Mouse (Mus musculus): ENCODE measurements around the gene Apoa4. TPM values are rescaled to one million over a fixed set of nuclear protein-coding genes. Genes with fewer than 3 reads are reported as not detected.

Gene Apoa4
- polyA plus RNA-seq, 1 experiment from 2014 or later: 91.9 TPM

GRCm38 (mm10) chr9:46229573-46230449, 10.7 kb upstream of the Apoa4 start:
- 14% methylated on average over 37 of the region's 37 CpGs for WGBS
- ATAC-seq (ENCODE audit: insufficient read depth, low FRiP score, low read depth): peak; percentile 84

DNA sequence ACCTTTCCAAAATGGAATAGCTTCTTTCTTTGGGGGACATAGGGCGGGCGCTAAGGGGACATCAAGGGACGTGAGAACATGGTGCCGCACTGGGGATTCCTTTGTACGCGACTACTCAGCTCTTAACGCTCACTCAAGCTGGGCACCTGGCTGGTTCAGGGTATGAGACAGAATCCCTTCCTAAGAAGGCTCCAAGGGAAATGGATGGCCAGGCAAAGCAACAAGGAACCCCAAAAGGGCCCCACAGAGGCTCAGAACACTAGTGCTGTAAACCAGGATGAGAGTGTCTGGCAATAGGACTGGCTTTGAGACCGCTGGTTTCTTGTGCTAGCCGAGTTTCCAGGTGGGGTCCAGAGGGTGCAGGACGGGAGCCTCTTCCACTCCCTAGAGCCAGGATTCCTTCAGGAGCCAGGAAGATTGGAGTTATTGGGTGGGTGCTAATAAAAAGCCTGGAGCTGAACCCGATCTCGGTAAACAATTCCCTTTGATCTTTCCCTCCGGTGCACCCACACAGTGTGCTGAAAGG, 10.0 kb upstream of the Apoa4 start:
- H3K4me2 ChIP-seq: peak overlapping the region; percentile 76
- no peaks in the 10 kb centered on the region for H3K36me3 ChIP-seq
- WGBS: 19% methylated on average over 13 of the region's 13 CpGs
- no peak overlapping the region for H3K27ac ChIP-seq
- ATAC-seq (ENCODE audit: insufficient read depth, low FRiP score, low read depth): no peak
- H3K4me3 ChIP-seq (replicated peaks): peak overlapping the region; percentile 40
- no peak overlapping the region for H3K9ac ChIP-seq
- H3K9me3 ChIP-seq: no peaks in the 10 kb centered on the region
- H3K4me1 ChIP-seq: peaks cover 14% of the 10 kb centered on the region
- H3K27me3 ChIP-seq (replicated peaks): no peaks in the 10 kb centered on the region

More at GRCm38 (mm10) chr9:46229573-46230449, 10.7 kb upstream of the Apoa4 start:
- Histone ChIP-seq H3K4me1 (peaks cover 14% of the 10 kb centered on the region), H3K4me3 (replicated peaks) (peak overlapping the region; percentile 40), H3K9me3 (no peaks in the 10 kb centered on the region), H3K36me3 (no peaks in the 10 kb centered on the region), H3K4me2 (peak overlapping the region; percentile 76), H3K27me3 (replicated peaks) (no peaks in the 10 kb centered on the region), H3K27ac (no peak overlapping the region), H3K9ac (no peak overlapping the region)

DNA sequence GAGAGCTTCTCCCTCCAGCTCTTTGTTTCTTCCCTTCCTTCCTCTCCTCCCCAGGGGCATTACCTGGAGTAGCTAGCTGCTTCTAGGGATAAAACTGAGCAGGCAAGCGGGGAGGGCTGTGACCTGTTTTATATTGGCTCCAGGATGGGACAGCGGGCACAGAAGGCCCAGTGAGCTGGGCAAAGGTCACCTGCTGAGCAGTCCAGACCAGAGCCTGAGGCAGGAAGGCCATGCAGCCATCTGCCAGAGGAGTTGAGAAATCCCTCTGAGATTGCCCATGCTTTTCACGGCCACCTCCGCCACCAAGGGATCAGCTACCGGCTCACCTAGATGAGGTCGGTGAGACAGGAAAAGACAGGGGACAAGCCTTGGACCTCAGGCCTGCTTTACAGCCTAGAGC, 5.3 kb upstream of the Apoa4 start:
- H3K36me3 ChIP-seq: no peaks in the 10 kb centered on the region
- H3K4me2 ChIP-seq: no peak overlapping the region
- no peak overlapping the region for H3K9ac ChIP-seq
- H3K27ac ChIP-seq: no peak overlapping the region
- no peak overlapping the region for H3K4me3 ChIP-seq (replicated peaks)
- WGBS: 82% methylated on average over 6 of the region's 6 CpGs
- no peak for ATAC-seq (ENCODE audit: insufficient read depth, low FRiP score, low read depth)
- H3K4me1 ChIP-seq: peaks cover 7% of the 10 kb centered on the region; the same call in 1 of the 2 replicates
- no peaks in the 10 kb centered on the region for H3K9me3 ChIP-seq
- H3K27me3 ChIP-seq (replicated peaks): no peaks in the 10 kb centered on the region

DNA sequence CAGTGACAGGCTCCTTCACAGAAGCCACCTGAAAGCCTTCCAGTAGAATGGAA, 5.1 kb upstream of the Apoa4 start, which contains the start of gene Apoc3:
TSS of gene Apoc3 (minus strand) at position 41 of the 53 bp plus-strand sequence.
- Histone ChIP-seq H3K4me3 (replicated peaks) (no peak within 1 kb of the TSS), H3K27me3 (replicated peaks) (no peaks in the 10 kb centered on the region), H3K9ac (no peak within 1 kb of the TSS), H3K36me3 (no peaks in the 10 kb centered on the region), H3K27ac (no peak within 1 kb of the TSS), H3K9me3 (no peaks in the 10 kb centered on the region), H3K4me1 (peaks cover 4% of the 10 kb centered on the region; the same call in 1 of the 2 replicates), H3K4me2 (no peak within 1 kb of the TSS)
- no peak for ATAC-seq (ENCODE audit: insufficient read depth, low FRiP score, low read depth)

DNA sequence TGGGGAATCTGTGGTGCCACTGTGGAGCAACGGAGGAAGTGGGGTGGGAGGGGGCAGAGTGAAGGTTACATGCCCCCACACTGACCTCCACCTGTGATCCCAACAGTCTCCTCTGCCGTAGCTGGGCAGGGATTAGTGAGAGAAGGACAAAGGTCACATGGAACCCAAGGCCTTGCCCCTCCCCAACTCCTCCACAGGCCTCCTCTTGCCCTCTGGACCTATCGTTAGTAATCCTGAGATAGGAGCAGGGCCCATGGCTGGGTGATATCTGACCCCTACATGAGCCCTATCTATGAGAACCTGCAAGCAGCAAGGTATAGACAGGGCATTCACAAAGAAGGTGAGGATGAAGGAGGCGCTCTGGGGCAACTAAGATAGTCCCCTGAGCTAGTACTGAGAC, 4.8 kb upstream of the Apoa4 start:
- peak; percentile 48 for ATAC-seq (ENCODE audit: insufficient read depth, low FRiP score, low read depth)
- Histone ChIP-seq H3K36me3 (no peaks in the 10 kb centered on the region), H3K9ac (no peak overlapping the region), H3K4me2 (no peak overlapping the region), H3K4me1 (0 out of 2 replicates have a peak, but pooled peaks cover 2% of the 10 kb centered on the region), H3K4me3 (replicated peaks) (no peak overlapping the region), H3K27me3 (replicated peaks) (no peaks in the 10 kb centered on the region), H3K27ac (no peak overlapping the region), H3K9me3 (no peaks in the 10 kb centered on the region)
- WGBS: 43% methylated on average over 4 of the region's 4 CpGs

DNA sequence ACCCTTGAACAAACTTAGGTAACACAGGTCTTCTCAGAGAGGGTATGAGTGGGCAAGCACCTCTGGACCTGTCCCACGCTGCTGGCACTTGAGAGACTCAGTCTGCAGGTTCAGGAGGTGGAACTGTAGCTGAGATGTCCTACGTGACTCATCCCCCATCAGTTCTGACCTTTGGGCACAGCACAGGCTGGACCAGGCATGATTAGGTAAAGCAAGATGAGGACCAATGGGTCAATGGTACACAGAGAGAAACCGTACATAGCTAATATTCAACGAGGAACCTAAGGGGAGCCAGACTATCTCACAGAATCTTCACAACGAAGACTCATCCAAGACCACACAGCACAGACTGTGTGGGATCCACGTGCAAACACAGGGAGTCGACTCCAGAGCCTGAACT, 1.6 kb upstream of the Apoa4 start:
- Histone ChIP-seq H3K4me3 (replicated peaks) (no peak overlapping the region), H3K27me3 (replicated peaks) (no peaks in the 10 kb centered on the region), H3K4me2 (no peak overlapping the region), H3K4me1 (peaks cover 9% of the 10 kb centered on the region; the same call in 1 of the 2 replicates), H3K36me3 (no peaks in the 10 kb centered on the region), H3K27ac (no peak overlapping the region), H3K9ac (no peak overlapping the region), H3K9me3 (no peaks in the 10 kb centered on the region)
- ATAC-seq (ENCODE audit: insufficient read depth, low FRiP score, low read depth): no peak
- WGBS: 82% methylated on average over 7 of the region's 7 CpGs

DNA sequence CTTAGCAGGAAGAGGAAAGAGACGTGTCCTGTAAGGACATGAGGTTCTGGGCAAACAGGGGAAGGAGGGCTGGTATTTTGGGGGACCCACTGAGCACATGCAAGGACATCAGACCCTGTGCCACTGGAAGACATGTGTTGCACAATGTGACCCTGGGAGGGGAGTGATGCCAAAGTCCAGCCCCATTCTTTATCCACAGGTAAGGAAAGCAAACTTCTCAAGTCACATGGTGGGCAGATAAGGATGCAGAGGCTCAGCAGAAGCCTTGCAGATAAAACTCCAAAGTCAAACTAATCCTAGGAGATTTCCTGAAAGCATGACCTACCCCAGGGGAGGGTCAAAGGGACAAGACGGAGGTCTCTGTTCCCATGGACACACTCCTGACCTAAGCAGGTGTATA, 1.3 kb downstream of the Apoa4 start:
- no peaks in the 10 kb centered on the region for H3K36me3 ChIP-seq
- no peak overlapping the region for H3K9ac ChIP-seq
- H3K4me1 ChIP-seq: peaks cover 9% of the 10 kb centered on the region; the same call in 1 of the 2 replicates
- no peak overlapping the region for H3K4me2 ChIP-seq
- H3K27me3 ChIP-seq (replicated peaks): no peaks in the 10 kb centered on the region
- no peaks in the 10 kb centered on the region for H3K9me3 ChIP-seq
- 64% methylated on average over 2 of the region's 2 CpGs for WGBS
- H3K4me3 ChIP-seq (replicated peaks): no peak overlapping the region
- peak; percentile 65 for ATAC-seq (ENCODE audit: insufficient read depth, low FRiP score, low read depth)
- no peak overlapping the region for H3K27ac ChIP-seq

DNA sequence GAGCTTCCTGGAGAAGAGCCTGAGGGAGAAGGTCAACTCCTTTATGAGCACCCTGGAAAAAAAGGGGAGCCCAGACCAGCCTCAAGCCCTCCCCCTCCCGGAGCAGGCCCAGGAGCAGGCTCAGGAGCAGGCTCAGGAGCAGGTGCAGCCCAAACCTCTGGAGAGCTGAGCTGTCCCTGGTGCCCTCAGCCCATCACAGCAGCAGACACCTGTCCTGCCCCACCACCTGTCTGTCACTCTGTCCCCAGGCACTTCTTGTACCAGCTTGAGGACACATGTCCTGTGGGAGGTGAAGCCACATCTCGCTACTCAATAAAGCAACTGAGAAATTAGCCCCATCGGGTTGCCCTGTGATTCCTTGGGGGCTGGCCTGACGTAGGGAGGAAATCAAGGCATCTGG, 2.6 kb downstream of the Apoa4 start:
- no peak overlapping the region for H3K9ac ChIP-seq
- no peak overlapping the region for H3K27ac ChIP-seq
- H3K9me3 ChIP-seq: no peaks in the 10 kb centered on the region
- peaks cover 9% of the 10 kb centered on the region; the same call in 1 of the 2 replicates for H3K4me1 ChIP-seq
- no peak overlapping the region for H3K4me2 ChIP-seq
- no peaks in the 10 kb centered on the region for H3K36me3 ChIP-seq
- 70% methylated on average over 4 of the region's 4 CpGs for WGBS
- no peak for ATAC-seq (ENCODE audit: insufficient read depth, low FRiP score, low read depth)
- no peak overlapping the region for H3K4me3 ChIP-seq (replicated peaks)
- no peaks in the 10 kb centered on the region for H3K27me3 ChIP-seq (replicated peaks)

GRCm38 (mm10) chr9:46243584-46243983, 3.1 kb downstream of the Apoa4 start:
- H3K27ac ChIP-seq: no peak overlapping the region
- 54% methylated on average over 8 of the region's 8 CpGs for WGBS
- H3K27me3 ChIP-seq (replicated peaks): no peaks in the 10 kb centered on the region
- H3K9ac ChIP-seq: no peak overlapping the region
- no peak overlapping the region for H3K4me3 ChIP-seq (replicated peaks)
- no peaks in the 10 kb centered on the region for H3K9me3 ChIP-seq
- no peak for ATAC-seq (ENCODE audit: insufficient read depth, low FRiP score, low read depth)
- H3K36me3 ChIP-seq: no peaks in the 10 kb centered on the region
- peaks cover 9% of the 10 kb centered on the region; the same call in 1 of the 2 replicates for H3K4me1 ChIP-seq
- H3K4me2 ChIP-seq: no peak overlapping the region

GRCm38 (mm10) chr9:46246752-46247324, 6.3 kb downstream of the Apoa4 start:
- no peak overlapping the region for H3K4me2 ChIP-seq
- ATAC-seq (ENCODE audit: insufficient read depth, low FRiP score, low read depth): peak; percentile 62; the same call in 1 of the 2 replicates
- H3K4me3 ChIP-seq (replicated peaks): no peak overlapping the region
- 21% methylated on average over 11 of the region's 11 CpGs for WGBS
- H3K9ac ChIP-seq: no peak overlapping the region
- no peaks in the 10 kb centered on the region for H3K9me3 ChIP-seq
- H3K36me3 ChIP-seq: no peaks in the 10 kb centered on the region
- peaks cover 9% of the 10 kb centered on the region; the same call in 1 of the 2 replicates for H3K4me1 ChIP-seq
- no peak overlapping the region for H3K27ac ChIP-seq
- H3K27me3 ChIP-seq (replicated peaks): no peaks in the 10 kb centered on the region

DNA sequence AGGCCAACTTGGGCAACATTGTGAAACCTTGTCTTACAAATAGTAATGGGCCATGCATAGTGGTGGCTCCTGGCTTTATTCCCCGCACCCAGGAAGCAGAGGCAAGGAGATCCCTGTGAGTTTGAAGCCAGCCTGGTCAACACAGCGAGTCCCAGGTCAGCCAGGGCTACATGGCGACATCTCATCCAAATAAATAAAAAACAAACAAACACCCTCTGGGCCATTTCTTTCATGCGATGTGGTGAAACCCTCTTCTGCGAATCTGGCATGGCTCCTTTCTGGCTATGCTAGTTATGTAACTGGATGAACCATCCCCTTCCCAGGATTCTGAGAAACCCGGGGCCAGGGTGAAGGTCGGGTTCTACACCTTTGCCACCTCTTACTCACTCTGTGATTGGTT, 15.7 kb downstream of the Apoa4 start:
- Histone ChIP-seq H3K4me2 (no peak overlapping the region), H3K9ac (no peak overlapping the region), H3K4me1 (no peaks in the 10 kb centered on the region), H3K9me3 (no peaks in the 10 kb centered on the region), H3K27me3 (replicated peaks) (no peaks in the 10 kb centered on the region), H3K4me3 (replicated peaks) (no peak overlapping the region), H3K27ac (no peak overlapping the region), H3K36me3 (no peaks in the 10 kb centered on the region)
- 88% methylated on average over 7 of the region's 7 CpGs for WGBS
- no peak for ATAC-seq (ENCODE audit: insufficient read depth, low FRiP score, low read depth)

GRCm38 (mm10) chr9:46256658-46257385, 16.3 kb downstream of the Apoa4 start:
- WGBS: 78% methylated on average over 10 of the region's 10 CpGs
- ATAC-seq (ENCODE audit: insufficient read depth, low FRiP score, low read depth): no peak
- no peaks in the 10 kb centered on the region for H3K9me3 ChIP-seq
- H3K27me3 ChIP-seq (replicated peaks): no peaks in the 10 kb centered on the region
- H3K36me3 ChIP-seq: no peaks in the 10 kb centered on the region
- no peak overlapping the region for H3K9ac ChIP-seq
- H3K4me3 ChIP-seq (replicated peaks): no peak overlapping the region
- no peak overlapping the region for H3K4me2 ChIP-seq
- no peak overlapping the region for H3K27ac ChIP-seq
- H3K4me1 ChIP-seq: no peaks in the 10 kb centered on the region
